Mouse (Mus musculus): ENCODE data around the gene Disp3. TPM values are rescaled to one million over a fixed set of nuclear protein-coding genes. Genes with fewer than 3 reads are reported as not detected.

Gene Disp3
- total RNA-seq, 2 experiments from 2014 or later, result 23.0 to 24.8 TPM

DNA sequence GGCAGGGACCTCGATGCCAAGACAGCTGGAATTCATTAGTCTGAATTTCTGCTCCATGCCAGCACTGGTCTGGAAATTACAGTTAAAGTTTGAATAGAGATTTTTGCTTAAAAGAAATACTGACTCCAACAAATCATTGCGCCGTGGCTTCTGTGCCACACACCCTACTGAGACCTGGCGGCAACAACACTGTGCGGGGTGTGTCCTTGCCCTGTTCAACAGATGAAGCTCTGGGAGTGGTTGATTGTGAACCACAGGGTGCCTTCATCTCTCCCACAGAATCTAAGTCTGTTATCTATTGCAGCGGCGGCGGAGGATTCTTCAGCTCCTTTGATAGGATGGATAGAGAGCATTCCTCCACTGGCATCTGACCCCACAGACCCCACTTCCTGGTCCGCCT, 54.7 kb downstream of the Disp3 start:
- intact Hi-C loops (cut with DNase I), result loop anchor here (5.0 kb wide), 1 partner anchor 61 kb away; no protein-coding TSS in a partner anchor
- no peak for DNase-seq (ENCODE audit: low spot score in 2 of 2)

DNA sequence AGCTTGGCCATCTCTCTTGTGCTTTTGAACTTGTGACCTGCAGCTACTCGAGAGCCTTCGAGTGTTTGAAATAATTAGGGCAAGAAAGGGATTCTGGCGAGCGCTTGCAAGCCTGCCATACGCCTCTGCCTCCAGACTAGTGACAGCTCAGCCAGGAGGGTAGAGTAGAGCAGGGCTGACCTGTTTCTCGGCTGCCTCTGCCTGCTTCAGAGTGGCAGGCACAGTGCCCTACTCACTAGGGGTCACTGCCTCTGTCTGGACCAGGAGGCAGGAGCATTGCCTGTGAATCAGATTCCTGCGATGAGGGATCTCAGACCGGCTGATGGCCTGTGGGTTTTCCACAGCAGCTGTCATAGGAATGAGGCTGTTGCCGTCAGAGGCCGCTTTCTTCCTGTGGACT, 55.1 kb downstream of the Disp3 start:
- intact Hi-C loops (cut with DNase I), result loop anchor here (5.0 kb wide), 1 partner anchor 60 kb away; no protein-coding TSS in a partner anchor
- DNase-seq (ENCODE audit: low spot score in 2 of 2), result no peak

DNA sequence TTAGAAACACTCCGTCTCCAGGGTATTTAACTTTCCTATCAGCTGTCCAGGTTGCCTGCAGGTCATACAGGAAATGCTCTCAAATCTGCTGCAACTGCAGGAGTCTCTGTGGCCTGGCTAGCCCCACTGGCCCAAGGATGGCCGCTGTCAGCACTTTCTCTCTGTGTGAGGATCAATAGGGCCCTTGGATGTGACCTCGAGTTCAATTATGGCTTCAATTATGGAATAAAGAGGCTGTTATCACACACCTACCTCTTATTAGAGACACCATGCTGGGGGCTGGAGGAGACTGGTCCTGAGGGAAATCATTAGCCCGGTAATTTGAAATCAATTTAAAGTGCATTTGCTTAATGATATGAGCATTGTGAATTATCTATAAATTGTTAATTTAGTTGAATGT, 55.6 kb downstream of the Disp3 start:
- DNase-seq (ENCODE audit: low spot score in 2 of 2), result no peak
- intact Hi-C loops (cut with DNase I), result loop anchor here (5.0 kb wide), 1 partner anchor 60 kb away; no protein-coding TSS in a partner anchor

DNA sequence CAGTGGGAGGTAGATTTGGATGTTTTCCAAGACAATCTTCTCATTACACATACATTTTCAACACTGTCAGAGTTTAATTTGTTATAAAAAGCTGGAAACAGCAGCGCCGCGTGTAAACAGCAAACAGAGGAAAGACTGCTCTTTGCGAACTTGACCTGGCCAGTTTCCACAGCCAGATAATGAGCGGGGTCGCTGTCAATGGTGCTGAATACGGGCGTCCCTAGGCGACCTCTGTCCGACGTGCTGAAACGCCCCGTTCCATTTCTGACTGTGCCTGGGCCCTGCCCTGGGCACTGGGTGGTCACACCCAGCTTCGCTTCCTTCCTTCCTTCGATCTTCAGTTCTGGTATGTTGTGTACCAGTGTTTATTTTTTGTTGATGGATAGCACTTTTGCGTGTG, 58.1 kb downstream of the Disp3 start:
- peak in 1 of 2 experiments; percentile 34 for DNase-seq (ENCODE audit: low spot score in 2 of 2)
- intact Hi-C loops (cut with DNase I), result loop anchor here (5.0 kb wide), 1 partner anchor 57 kb away; no protein-coding TSS in a partner anchor

DNA sequence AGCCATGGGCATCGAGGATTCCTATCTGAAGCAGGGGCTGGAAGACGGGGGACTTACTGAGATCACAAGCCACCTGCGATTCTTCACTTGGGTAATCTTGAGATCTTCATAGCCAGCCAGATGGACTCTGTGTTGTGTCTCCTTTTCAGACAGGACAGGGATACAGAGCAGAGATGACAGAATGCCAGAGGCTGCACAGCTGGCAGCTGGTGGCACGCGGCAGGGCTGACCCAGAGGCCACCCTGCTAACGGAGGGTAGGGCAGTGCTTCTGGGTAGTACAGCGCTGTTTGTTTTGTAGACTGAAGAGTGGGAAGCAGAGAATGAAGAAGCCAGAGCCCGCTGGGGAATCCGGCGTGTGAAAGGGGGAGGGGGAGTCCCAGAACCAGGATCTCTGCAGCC, 64.8 kb downstream of the Disp3 start:
- intact Hi-C loops (cut with DNase I), result no loop called here
- DNase-seq (ENCODE audit: low spot score in 2 of 2), result no peak

DNA sequence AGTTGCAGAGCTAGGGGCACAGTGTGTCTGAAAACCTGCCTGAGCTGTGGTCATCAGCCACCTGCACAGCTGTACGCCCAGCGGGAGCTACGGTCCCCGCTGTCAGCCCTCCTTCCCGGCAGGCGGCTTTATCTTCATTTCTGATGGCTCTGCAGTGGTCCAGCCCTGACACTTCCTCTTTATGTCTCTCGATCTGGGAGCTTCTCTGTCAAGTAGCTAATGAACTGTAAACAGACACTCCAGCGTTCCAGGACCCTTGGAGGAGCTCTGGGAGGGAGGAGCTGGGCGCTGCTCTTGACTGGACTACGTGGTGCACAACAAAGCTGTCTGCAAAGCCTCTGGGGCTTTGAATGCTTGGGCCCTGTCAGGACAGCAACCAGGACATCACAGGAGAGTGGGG, 67.1 kb downstream of the Disp3 start:
- intact Hi-C loops (cut with DNase I), result no loop called here
- no peak for DNase-seq (ENCODE audit: low spot score in 2 of 2)

DNA sequence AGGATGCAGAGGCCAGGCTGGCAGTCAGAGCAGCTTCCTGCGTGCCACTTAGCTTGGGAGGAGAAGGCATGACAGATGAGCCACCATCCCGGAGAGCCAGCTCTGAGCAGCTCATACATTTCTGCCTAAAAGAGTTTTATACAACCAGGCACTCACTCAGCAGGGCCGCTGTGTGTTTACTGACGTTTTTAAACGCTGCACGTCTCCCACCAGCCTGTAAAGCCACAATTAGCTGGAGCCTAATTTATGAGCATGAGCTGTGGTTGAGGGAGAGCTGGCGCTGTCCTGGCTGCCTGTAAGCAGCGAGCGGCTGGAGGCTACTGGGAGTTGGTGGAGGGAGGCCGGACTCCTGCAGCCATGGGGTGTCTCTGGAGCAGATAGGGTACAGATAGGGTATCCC, 69.5 kb downstream of the Disp3 start:
- intact Hi-C loops (cut with DNase I), result no loop called here
- peak; percentile 31 to 65 for DNase-seq (ENCODE audit: low spot score in 2 of 2)

DNA sequence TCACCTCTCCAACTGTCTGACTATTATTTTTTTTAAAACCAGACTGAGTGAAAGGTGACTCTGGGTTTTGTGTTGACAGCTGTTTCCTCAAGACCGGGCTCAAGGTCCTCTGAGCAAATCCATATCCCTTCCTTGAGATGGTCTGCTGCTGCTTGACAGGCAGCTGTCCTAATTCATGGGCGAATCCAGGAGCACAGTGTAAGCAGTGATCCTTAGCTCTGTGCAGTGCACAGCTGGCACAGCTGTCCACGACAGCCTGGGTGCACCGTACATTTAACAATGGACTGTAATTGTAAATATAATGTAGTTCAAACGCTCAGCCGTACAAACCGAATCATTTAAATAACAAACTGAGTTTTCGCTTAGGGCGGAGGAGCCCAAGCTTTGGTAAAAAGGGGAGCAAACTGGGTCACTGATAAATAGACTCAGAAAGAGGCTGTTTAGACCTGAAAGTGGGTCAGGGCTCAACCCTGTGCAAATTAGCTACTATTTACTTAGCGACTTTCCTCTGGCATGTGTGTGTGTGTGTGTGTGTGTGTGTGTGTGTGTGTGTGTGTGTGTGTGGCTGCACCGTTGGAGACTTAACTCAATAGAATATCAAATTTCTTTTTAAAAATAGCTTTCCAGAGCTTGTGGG, 72.4 kb downstream of the Disp3 start:
- no peak for DNase-seq (ENCODE audit: low spot score in 2 of 2)
- intact Hi-C loops (cut with DNase I), result no loop called here

DNA sequence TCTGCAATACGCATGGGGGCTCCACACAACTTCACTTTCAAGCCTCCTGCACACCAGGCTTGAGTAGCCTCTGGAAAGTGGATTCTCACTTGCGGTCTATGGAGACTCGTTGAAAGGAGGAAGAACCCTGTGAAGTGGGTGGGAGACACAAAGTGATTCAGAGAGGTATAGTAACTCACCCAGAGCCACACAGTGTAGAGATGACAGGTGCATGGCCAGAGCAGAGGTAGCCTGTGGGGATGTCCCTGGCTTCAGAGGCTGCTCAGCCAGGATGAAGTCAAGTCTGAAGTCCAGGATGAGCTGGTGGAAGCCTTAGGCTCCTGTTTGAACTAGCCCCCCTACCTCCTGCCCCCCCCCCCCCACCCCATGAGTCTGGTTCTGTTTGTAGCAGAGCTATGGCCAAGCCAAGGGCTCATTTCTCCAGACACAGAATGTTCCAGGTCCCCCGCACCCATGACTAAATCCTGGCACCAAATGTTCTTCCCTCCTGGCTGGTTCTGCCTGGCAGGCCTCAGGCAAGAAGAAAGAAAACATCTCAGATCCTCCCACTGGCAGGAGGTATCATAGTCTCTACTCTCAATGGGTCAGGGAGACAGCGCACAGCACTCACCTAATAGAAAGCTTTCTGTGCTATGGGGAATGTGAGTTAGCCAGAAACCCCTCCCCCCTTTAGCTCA, 73.2 kb downstream of the Disp3 start:
- intact Hi-C loops (cut with DNase I), result no loop called here

DNA sequence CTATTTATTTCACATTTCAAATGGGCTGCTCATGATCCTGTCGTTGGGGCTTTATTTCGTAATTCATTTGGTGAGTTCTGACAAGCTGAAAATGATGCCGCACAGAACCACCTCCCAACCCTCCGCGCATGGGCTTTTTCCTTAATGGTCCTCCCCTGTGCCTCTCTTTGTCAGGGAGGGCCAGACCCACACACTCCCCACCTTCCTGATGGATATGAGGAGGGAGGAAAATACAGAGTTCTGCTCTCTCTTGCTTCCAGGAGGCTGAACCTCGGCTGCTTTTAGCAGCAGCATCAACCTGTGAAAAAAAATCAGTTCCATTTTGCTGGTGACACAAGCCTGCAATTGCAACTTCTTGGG, 82.9 kb downstream of the Disp3 start:
- intact Hi-C loops (cut with DNase I), result no loop called here
- DNase-seq (ENCODE audit: low spot score in 2 of 2), result no peak

More for the DNA sequence above, 73.2 kb downstream of the Disp3 start:
- DNase-seq (ENCODE audit: low spot score in 2 of 2), result peak; percentile 69 to 90

DNA sequence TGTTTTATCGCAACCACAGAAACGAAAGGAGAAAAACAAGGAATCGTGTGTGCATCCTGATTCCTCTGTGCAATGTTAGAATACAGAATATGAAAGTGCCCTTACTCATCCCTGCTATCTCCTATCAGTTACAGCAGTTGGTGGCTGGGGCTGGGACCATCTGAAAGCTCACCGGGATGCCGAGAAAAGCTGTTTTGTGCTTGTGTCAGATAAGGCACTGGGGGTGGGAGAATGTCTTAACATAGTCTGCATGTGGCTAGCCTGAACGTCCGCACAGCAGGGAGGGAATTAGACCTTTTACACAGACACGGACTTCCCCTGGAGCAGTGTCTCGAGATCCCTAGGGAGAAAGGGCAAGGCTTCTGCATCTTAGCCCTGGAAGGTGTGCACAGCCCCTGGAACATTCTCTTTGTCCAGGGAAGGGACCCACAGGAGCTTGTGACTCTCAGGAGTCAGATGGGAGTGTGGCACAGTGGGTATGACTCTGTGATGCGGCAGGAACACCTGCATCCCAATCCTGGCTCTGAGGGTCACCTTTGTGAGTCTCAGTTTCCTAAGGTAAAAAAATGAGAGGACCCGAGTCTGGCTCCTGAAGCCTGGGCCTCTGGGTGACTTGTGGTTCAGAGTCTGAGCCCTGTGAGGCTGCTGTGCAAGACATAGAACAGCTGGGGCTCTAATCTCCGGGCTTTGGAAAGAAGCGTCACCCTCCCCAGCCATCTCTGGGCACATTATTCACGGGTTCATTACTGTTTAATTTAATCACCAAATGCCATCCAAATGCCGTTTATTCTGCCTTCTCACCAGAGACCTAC, 83.5 kb downstream of the Disp3 start:
- intact Hi-C loops (cut with DNase I), result no loop called here

DNA sequence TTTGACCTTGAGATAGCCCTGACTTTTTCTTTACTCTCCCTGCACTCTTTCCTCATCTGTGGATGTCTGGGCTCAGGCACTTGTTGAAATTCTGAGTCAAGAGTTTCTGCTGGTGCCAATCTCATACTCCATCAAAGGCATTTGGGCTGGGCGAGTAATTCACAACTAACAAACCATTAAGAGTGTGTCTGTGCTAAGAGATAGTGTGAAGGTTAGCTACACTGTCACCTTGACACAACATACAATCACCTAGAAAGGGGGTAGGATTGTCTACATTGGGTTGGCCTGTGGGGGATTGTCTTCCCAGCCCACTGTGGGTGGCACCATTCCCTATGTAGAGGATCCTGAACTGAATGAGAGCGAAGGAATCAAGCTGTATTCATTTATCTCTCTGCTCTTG, 84.2 kb downstream of the Disp3 start:
- intact Hi-C loops (cut with DNase I), result no loop called here
- no peak for DNase-seq (ENCODE audit: low spot score in 2 of 2)

More for the DNA sequence above, 83.5 kb downstream of the Disp3 start:
- DNase-seq (ENCODE audit: low spot score in 2 of 2), result no peak

DNA sequence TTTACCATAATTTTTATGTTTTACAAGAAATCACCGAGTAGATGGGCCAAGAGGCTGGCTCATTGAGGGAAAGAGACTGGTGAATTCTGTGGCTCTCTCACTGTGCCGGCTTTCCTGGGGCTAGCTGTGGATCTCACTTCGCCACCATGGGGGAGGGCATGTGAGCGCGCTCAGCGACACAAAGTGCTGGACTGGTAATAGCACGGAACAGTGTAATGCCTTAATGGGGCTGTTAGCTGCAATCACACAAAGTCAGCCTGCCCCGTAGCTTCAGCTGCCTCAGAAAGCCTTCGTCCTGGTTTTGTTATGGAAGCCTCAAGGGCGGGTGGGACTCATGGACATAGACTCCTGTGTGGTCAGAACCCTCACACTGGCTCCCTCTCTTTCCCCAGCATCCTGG, 89.0 kb downstream of the Disp3 start:
- intact Hi-C loops (cut with DNase I), result no loop called here
- DNase-seq (ENCODE audit: low spot score in 2 of 2), result no peak

DNA sequence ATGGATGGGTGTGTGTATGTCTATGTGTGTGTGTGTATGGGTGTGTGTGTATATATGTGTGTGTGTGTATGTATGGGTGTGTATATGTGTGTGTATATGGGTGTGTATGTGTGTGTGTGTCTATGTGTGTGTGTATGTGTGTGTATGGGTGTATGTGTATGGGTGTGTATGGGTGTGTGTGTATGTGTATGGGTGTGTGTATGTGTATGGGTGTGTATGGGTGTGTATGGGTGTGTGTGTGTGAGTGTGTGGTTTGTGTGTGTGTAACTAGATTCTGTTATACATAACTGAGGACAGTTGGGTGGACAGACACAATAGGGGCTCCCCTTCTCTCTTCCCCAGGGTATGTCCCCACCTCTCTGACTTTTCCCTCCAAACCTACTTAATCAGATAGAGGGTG, 93.4 kb downstream of the Disp3 start:
- intact Hi-C loops (cut with DNase I), result no loop called here
- no peak for DNase-seq (ENCODE audit: low spot score in 2 of 2)

DNA sequence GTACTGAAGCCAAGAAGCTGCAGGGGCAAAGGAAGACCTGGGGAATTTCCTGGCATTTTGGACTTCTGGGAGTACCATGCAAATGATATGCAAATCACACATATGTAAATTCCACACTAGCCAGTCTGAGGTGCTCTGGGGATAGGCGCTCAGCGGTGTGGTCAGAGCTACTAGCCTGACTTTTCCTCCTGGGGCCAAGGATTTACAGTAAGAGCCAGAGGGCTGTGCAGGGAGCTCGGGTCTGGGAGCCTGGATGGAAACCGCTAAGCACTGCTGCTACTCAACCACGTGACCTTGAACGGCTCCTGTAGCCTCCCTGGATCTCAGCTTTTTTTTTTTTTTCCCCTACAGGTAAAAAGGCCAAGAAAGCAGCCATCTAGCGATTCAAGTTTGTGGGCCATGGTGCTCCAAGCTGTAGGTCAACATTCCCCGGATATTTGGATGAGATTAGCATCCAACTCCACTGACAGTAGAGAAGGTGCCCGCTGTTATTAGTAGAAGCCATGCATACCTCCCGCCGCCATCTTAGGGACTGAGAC, 95.0 kb downstream of the Disp3 start:
- intact Hi-C loops (cut with DNase I), result no loop called here
- DNase-seq (ENCODE audit: low spot score in 2 of 2), result no peak

Other genes with a start within 250 kb of the Disp3 start
- 10 to 100 TPM; 60.1 to 61.1 TPM for gene Clcn6, start 249.1 kb downstream of the Disp3 start, total RNA-seq (2021)
- gene Mthfr, start 248.9 kb downstream of the Disp3 start, total RNA-seq (2021), result 10 to 100 TPM; 24.9 to 28.3 TPM
- 1 to 10 TPM; 5.8 to 8.1 TPM for gene Agtrap, start 199.9 kb downstream of the Disp3 start, total RNA-seq (2021)
- gene Mad2l2, start 157.6 kb downstream of the Disp3 start, total RNA-seq (2021), result 10 to 100 TPM; 10.1 to 16.2 TPM
- gene Draxin, start 157.3 kb downstream of the Disp3 start, total RNA-seq (2021), result 1 to 10 TPM in 1 of 2 experiments, under 1 TPM in 1; 0.46 to 1.2 TPM
- 10 to 100 TPM; 25.7 to 29.4 TPM for gene Fbxo6, start 135.8 kb downstream of the Disp3 start, total RNA-seq (2021)
- 100 to 1,000 TPM; 101 to 105 TPM for gene Fbxo44, start 127.5 kb downstream of the Disp3 start, total RNA-seq (2021)
- 10 to 100 TPM; 45.6 to 55.4 TPM for gene Fbxo2, start 127.3 kb downstream of the Disp3 start, total RNA-seq (2021)
- gene Ubiad1, start 156.8 kb upstream of the Disp3 start, total RNA-seq (2021), result 1 to 10 TPM; 8.8 to 9.5 TPM
- 10 to 100 TPM; 87.2 to 89.3 TPM for gene Mtor, start 160.6 kb upstream of the Disp3 start, total RNA-seq (2021)
- under 1 TPM; 0.31 to 0.44 TPM for gene Angptl7, start 212.5 kb upstream of the Disp3 start, total RNA-seq (2021)